Mouse (Mus musculus): ENCODE measurements around the gene Mif4gd. TPM values are rescaled to one million over a fixed set of nuclear protein-coding genes. Genes with fewer than 3 reads are reported as not detected.

The Mif4gd gene
- polyA plus RNA-seq, 1 experiment from 2014 or later = 17.6 TPM

Other genes starting within 250 kb of the Mif4gd start
- 7.7 and 7.9 TPM in 2 replicates for gene Hid1, start 245.2 kb downstream of the Mif4gd start, polyA plus RNA-seq (2016; fragmentation: Nextera tagmentation; extraction: Ambion mirVana)
- gene Cdr2l, start 231.1 kb downstream of the Mif4gd start, polyA plus RNA-seq (2016; fragmentation: Nextera tagmentation; extraction: Ambion mirVana) = 19.7 and 20.6 TPM in 2 replicates
- gene Mrpl58, start 209.2 kb downstream of the Mif4gd start, polyA plus RNA-seq (2016; fragmentation: Nextera tagmentation; extraction: Ambion mirVana) = 170 and 181 TPM in 2 replicates
- 867 and 893 TPM in 2 replicates for gene Atp5h, start 193.0 kb downstream of the Mif4gd start, polyA plus RNA-seq (2016; fragmentation: Nextera tagmentation; extraction: Ambion mirVana)
- gene Kctd2, start 192.8 kb downstream of the Mif4gd start, polyA plus RNA-seq (2016; fragmentation: Nextera tagmentation; extraction: Ambion mirVana) = 24.5 and 26.1 TPM in 2 replicates
- not detected in 2 replicates for gene Trim80, start 172.4 kb downstream of the Mif4gd start, polyA plus RNA-seq (2016; fragmentation: Nextera tagmentation; extraction: Ambion mirVana)
- 0.22 and 0.28 TPM in 2 replicates for gene Slc16a5, start 150.5 kb downstream of the Mif4gd start, polyA plus RNA-seq (2016; fragmentation: Nextera tagmentation; extraction: Ambion mirVana)
- 10.3 and 10.7 TPM in 2 replicates for gene Armc7, start 137.3 kb downstream of the Mif4gd start, polyA plus RNA-seq (2016; fragmentation: Nextera tagmentation; extraction: Ambion mirVana)
- 73.7 and 80.6 TPM in 2 replicates for gene Nt5c, start 121.1 kb downstream of the Mif4gd start, polyA plus RNA-seq (2016; fragmentation: Nextera tagmentation; extraction: Ambion mirVana)
- 591 and 626 TPM in 2 replicates for gene Jpt1, start 98.6 kb downstream of the Mif4gd start, polyA plus RNA-seq (2016; fragmentation: Nextera tagmentation; extraction: Ambion mirVana)
- 1,276 and 1,289 TPM in 2 replicates for gene Sumo2, start 76.7 kb downstream of the Mif4gd start, polyA plus RNA-seq (2016; fragmentation: Nextera tagmentation; extraction: Ambion mirVana)
- 192 and 205 TPM in 2 replicates for gene Nup85, start 48.5 kb downstream of the Mif4gd start, polyA plus RNA-seq (2016; fragmentation: Nextera tagmentation; extraction: Ambion mirVana)
- 95.9 and 108 TPM in 2 replicates for gene Mrps7, start 9.0 kb downstream of the Mif4gd start, polyA plus RNA-seq (2016; fragmentation: Nextera tagmentation; extraction: Ambion mirVana)
- 22.5 and 29.1 TPM in 2 replicates for gene Gga3, start 8.9 kb downstream of the Mif4gd start, polyA plus RNA-seq (2016; fragmentation: Nextera tagmentation; extraction: Ambion mirVana)
- gene Slc25a19, start 15.3 kb upstream of the Mif4gd start, polyA plus RNA-seq (2016; fragmentation: Nextera tagmentation; extraction: Ambion mirVana) = 23.8 and 29.5 TPM in 2 replicates
- gene Grb2, start 95.6 kb upstream of the Mif4gd start, polyA plus RNA-seq (2016; fragmentation: Nextera tagmentation; extraction: Ambion mirVana) = 115 and 118 TPM in 2 replicates
- 29.6 and 30.0 TPM in 2 replicates for gene Tmem94, start 152.5 kb upstream of the Mif4gd start, polyA plus RNA-seq (2016; fragmentation: Nextera tagmentation; extraction: Ambion mirVana)
- 17.5 TPM in 2 replicates for gene Caskin2, start 200.7 kb upstream of the Mif4gd start, polyA plus RNA-seq (2016; fragmentation: Nextera tagmentation; extraction: Ambion mirVana)
- gene Tsen54, start 201.8 kb upstream of the Mif4gd start, polyA plus RNA-seq (2016; fragmentation: Nextera tagmentation; extraction: Ambion mirVana) = 36.3 and 36.7 TPM in 2 replicates
- gene Llgl2, start 211.1 kb upstream of the Mif4gd start, polyA plus RNA-seq (2016; fragmentation: Nextera tagmentation; extraction: Ambion mirVana) = 7.6 and 8.8 TPM in 2 replicates
- 0.10 and 0.18 TPM in 2 replicates for gene Myo15b, start 245.4 kb upstream of the Mif4gd start, polyA plus RNA-seq (2016; fragmentation: Nextera tagmentation; extraction: Ambion mirVana)